Mouse (Mus musculus) cortical plate, adult 2 months (tissue): ENCODE data around the gene Uba52. TPM values are rescaled to one million over a fixed set of nuclear protein-coding genes. Genes with fewer than 3 reads are reported as not detected.

ENCODE experiments used
- H3K27ac ChIP-seq: fragments of 200-500 bp; 2 replicates; pipeline ENCODE4 v1.5.1; 2012; ENCODE audit warnings: low read length, control low read depth, inconsistent platforms; ENCODE audit not compliant: insufficient read depth
- H3K4me1 ChIP-seq: fragments of 200-500 bp; 2 replicates; pipeline ENCODE4 v1.6.1; 2011; ENCODE audit warnings: low read length; ENCODE audit not compliant: control insufficient read depth, insufficient read depth
- H3K4me3 ChIP-seq: fragments of 200-500 bp; 2 replicates; pipeline ENCODE4 v1.5.1; 2011; ENCODE audit warnings: mild to moderate bottlenecking, low read length, control low read depth; ENCODE audit not compliant: insufficient read depth
- CTCF ChIP-seq: fragments of 200-500 bp; IDR thresholded peaks from 2 replicates; pipeline ENCODE4 v1.5.1; 2011; ENCODE audit warnings: mild to moderate bottlenecking, control low read depth, low read length; ENCODE audit not compliant: insufficient read depth; ENCODE audit errors: extremely low read depth
- POLR2A ChIP-seq: fragments of 200-500 bp; IDR thresholded peaks from 2 replicates; pipeline ENCODE4 v1.6.1; 2011; ENCODE audit warnings: mild to moderate bottlenecking, low read length, control low read depth; ENCODE audit not compliant: insufficient read depth; ENCODE audit errors: extremely low read depth
- polyA plus RNA-seq: library from polyadenylated mRNA; depleted of rRNA; stranded (reverse); fragments of >200 nt; gene quantifications from 2 replicates; pipeline ENCODE4 v1.2.3, GENCODE M21; 2012

Uba52 gene
- polyA plus RNA-seq, 1 experiment = 851 TPM

DNA sequence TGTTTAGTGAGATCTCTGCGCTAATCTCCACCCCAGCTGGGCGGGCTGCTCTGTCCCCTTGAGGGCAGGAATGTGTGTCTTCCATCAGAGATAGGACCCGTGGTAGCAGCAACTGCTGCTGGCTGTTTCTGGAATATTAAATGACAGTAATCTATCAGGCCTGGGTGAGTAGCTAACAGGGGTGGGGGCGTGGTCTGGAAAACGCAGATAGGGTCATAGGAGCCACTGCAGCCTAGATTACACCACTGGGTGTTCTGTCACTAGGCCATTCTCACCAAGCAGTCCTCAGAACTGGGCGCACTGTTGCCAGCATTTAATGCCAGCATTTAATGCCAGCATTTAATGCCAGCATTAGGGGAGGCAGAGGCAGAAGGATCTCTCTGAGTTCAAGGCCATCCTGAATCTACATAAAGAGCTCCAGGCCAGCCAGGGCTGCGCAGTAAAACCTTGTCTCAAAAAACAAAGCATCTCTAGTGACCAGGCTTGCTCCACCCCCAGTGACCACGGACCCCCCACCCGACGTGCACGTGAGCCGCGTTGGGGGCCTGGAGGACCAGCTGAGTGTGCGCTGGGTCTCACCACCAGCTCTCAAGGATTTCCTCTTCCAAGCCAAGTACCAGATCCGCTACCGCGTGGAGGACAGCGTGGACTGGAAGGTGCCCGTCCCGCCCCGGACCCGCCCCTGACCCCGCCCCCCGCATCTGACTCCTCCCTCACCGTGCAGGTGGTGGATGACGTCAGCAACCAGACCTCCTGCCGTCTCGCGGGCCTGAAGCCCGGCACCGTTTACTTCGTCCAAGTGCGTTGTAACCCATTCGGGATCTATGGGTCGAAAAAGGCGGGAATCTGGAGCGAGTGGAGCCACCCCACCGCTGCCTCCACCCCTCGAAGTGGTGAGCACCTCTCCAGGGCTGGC, 10.0 kb downstream of the Uba52 start:
- Histone ChIP-seq H3K27ac (no peak overlapping the region), H3K4me3 (no peak overlapping the region), H3K4me1 (no peaks in the 10 kb centered on the region; the same call in 1 of the 2 replicates)
- TF ChIP-seq POLR2A (no peak), CTCF (no peak)

DNA sequence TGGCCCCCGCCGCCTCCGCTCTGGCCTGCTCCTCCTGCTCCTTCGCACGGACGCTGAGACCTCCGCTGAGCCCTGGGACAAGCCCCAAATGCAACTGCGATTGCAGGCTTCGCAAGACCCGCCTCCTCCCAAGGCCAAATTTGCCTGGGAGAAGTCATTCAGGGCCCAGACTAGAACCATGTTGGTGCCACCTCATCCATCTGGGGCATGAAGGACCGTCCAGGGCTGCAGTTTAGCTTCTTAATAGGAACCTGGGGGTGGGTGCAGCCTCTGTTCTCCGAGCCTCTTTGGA, 14.9 kb downstream of the Uba52 start:
- no peak for TF ChIP-seq CTCF
- TF ChIP-seq POLR2A = no peak
- no peaks in the 10 kb centered on the region for H3K4me1 ChIP-seq
- H3K27ac ChIP-seq = no peak overlapping the region
- H3K4me3 ChIP-seq = no peak overlapping the region

DNA sequence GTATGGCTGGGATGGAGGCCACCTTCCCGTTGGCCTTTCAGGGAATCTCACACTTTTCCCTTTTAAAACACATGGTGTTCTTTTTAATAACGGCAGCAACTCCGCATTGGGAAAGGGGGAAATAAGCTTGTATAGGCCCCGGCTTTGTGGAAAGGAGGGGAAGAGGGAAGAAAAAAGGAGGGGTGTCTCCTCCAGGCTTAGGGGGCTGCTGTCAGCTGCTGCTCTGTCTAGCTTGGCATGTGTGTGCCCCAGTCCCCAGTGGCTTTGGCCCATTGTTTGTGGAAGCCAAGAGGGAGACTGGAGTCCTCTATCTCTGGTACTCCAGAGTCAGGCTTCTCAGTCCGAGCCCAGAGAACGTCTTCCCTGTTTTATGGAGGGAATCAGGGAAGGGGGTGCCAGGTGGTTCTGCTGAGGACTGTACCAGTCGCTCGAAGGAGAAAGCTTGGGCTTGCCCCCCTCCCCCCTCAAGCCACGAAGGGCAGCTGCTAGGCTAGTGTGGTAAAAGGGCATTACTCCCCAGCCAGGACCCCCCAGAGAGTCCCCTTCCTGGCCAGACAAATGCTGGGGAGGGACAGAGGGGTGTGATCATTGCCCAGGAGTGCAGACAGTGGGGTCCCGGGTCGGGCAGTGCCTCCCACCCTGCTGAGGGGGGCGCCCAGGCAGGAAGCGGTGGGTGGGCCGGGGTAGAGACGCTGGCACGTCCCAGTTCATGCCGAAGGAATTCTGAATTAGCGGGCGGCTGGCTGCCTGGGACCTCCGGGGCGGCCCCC, 15.4 kb downstream of the Uba52 start:
- no peak for TF ChIP-seq POLR2A
- TF ChIP-seq CTCF = no peak
- no peak overlapping the region for H3K4me3 ChIP-seq
- H3K4me1 ChIP-seq = no peaks in the 10 kb centered on the region
- H3K27ac ChIP-seq = no peak overlapping the region

DNA sequence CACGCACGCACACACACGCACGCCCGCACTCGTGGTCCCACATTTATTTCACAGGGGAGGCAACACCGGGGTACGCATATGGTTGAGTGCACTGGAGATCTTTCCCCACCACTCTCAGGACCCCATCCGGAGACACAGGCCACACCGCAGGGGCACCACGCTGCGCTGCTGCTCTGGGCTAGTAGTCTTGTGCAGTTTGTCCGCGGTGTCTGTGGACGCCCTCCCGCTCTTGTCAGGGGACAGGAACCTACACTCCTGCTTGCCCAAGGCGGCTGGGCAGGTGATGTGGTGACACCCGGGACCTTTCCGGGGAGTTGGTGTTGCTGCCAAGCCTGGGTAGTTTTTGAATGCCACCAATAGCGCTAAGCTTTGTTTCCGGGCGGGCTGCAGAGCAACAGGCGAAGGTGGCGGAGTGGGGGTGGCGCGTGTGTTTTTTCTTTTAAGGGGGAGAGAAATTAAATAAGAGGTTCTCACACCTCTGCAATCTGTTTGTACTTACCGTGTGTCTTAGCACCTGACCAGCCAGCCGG, 16.1 kb downstream of the Uba52 start:
- Histone ChIP-seq H3K4me1 (no peaks in the 10 kb centered on the region), H3K4me3 (no peak overlapping the region), H3K27ac (no peak overlapping the region)
- TF ChIP-seq POLR2A (no peak), CTCF (no peak)

DNA sequence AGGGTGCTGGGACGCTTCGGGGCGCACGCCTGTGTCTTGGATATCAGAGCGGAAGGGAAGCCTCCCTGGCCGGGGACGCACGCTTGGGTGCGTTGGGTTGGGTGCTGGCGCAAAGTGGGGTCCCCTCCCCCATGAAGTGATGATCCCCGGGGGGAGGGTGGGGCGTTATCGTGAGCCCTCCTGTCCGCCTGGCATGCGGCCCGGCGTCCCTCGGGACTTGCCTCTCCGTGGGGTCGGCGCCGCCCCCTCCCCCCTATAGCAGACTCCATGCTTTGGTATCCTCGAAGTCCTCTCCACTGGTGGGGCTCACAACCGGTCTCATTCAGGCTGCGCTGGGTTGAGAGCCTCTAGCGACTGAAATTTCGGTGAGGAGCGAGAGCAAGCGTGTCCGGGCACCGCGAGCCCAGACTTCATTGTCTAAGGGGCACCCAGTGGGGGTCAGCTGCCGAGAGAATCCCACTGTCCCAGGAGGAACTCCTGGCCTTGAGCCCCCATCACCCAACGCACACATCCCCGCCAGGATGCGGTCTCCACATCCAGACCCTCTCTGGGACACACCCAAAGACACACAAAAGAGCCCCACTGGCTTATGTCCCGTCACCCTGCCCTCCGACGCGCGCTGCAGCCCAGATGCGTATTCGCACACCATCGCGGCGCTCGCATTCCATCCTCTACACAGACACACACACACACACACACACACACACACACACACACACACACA, 16.7 kb downstream of the Uba52 start:
- Histone ChIP-seq H3K4me1 (no peaks in the 10 kb centered on the region), H3K4me3 (no peak overlapping the region), H3K27ac (no peak overlapping the region)
- no peak for TF ChIP-seq CTCF
- TF ChIP-seq POLR2A = no peak

DNA sequence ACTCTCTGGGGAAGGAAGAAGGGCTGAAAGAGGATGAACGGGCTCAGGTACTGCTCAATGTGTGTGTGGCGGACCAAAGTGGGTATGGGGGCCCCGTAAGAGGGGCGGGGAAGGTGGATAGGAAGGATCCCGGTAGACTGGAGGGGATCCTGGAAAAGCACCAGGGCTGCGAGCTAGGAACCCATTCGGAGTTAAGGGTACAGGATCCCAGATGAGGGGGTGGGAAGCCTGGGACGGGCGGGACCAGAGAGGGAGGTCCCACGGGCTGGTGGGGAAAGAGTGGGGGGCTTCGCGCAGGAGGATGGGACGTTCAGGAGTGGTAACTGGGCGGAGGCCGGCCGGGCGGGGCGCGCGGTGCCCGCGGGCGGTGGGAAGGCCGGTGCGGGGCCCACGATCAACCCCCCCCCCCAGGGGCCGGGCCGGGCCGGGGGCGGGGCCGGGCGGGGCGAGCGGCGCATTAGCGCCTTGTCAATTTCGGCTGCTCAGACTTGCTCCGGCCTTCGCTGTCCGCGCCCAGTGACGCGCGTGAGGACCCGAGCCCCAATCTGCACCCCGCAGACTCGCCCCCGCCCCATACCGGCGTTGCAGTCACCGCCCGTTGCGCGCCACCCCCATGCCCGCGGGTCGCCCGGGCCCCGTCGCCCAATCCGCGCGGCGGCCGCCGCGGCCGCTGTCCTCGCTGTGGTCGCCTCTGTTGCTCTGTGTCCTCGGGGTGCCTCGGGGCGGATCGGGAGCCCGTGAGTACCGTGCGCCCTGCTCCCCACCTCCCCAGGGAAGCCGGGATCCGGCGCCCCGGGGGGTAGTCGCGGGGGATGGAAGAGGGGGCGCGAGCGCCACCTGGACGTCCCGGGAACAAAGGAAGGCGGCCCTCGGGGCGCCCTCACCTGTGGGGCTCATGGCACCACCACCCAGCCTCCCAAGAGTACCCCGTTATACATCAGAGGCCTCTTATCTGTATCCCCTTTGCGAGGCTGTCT, 17.6 kb downstream of the Uba52 start, which contains the start of gene Crlf1:
TSS of gene Crlf1 (plus strand) at position 495 of the 977 bp plus-strand sequence.
- Histone ChIP-seq H3K4me3 (no peak within 1 kb of the TSS), H3K4me1 (no peaks in the 10 kb centered on the region), H3K27ac (no peak within 1 kb of the TSS)
- TF ChIP-seq POLR2A (no peak), CTCF (no peak)

DNA sequence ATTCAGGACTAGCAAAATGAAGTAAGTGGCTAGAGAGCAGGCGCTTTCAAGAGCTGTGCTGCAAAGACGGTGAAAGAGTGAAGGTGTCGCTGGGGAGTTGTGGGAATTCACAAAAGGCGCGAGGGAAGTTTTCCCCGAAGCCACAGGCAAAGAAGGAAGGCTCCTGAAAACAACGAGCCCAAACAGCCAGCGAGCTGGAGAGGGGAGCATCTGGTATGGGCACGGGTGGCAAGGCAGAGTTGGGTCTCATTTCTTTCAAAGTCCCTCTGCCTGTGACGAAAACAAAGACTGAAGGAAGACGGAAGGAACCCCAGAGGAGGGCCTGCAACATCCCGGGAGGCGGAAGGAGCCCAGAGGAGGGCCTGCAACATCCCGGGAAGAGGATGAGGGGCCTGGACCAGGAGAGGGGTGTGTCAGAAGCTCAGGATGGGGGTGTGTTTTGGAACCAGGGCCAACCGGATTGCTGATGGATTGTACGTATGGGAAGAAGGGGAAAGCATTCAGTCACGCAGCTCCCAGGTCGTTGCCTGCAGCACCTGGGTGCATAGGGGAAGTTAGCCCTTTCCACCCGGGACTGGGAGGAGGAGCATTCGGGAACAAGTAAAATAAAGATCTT, 19.6 kb downstream of the Uba52 start:
- TF ChIP-seq CTCF = no peak
- Histone ChIP-seq H3K4me3 (no peak overlapping the region), H3K27ac (no peak overlapping the region), H3K4me1 (peaks cover 1% of the 10 kb centered on the region; the same call in 1 of the 2 replicates)

DNA sequence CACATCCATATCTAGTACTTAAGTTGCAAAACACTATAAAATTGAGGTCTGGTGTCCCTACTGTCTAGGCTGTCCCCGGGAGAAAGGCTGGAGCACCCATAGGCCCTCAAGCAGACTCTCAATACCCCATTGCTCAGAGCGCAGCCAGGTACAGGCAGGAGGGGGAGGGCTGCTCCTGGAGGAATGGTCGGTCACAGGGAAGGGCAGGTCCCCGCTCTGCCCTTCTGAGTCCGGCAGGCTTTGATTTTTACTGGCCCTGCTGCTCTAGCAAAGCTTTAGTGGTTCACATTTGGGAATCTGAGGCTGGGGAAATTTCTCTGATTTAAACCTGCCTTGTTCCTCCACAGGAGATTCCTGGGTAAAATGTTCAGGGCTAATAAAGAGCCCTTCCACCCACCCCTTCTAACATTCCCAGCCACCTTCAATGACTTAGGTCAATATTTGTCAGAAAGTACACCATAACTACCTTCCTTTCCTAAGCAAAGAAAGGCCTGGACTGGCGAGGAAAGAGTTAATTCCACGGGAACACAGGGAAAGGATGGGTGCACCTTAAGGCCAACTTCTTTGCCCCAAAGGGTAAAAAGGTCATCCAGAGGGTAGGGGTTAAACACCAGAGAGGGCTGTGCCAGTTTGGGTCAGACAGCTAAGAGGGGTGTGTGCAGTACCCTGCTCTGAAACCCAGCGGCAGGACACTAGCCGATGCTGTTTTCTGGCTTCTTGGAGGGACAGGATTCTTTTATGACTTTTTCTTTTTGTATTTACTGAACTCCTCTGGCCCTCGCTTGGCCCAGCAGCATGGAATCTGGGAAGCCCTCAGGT, 20.3 kb downstream of the Uba52 start:
- Histone ChIP-seq H3K4me1 (peaks cover 2% of the 10 kb centered on the region), H3K27ac (no peak overlapping the region), H3K4me3 (no peak overlapping the region)
- TF ChIP-seq CTCF (no peak), POLR2A (no peak)
